Mouse (Mus musculus) left cerebral cortex, postnatal 36 days (tissue): ENCODE measurements around the gene Nudt16l1. TPM values are rescaled to one million over a fixed set of nuclear protein-coding genes. Genes with fewer than 3 reads are reported as not detected.

Experiments used
- DNase-seq, 2 experiments: peaks; one replicate each; pipeline ENCODE4 v3.0.0; 2021 to 2022; ENCODE audit warnings: low spot score in 2 of 2, mixed read lengths in 1 of 2
- intact Hi-C: fragments of 180-260 bp; cut with DNase I; formaldehyde crosslinking; loops from one replicate; pipeline ENCODE4 v1.15.1; 2025
- total RNA-seq, 2 experiments: library from RNA; stranded (reverse); gene quantifications; 2 replicates each; pipeline ENCODE4 v1.2.3; 2021

Nudt16l1 gene
- total RNA-seq, 2 experiments from 2014 or later: 70.6 to 77.8 TPM

DNA sequence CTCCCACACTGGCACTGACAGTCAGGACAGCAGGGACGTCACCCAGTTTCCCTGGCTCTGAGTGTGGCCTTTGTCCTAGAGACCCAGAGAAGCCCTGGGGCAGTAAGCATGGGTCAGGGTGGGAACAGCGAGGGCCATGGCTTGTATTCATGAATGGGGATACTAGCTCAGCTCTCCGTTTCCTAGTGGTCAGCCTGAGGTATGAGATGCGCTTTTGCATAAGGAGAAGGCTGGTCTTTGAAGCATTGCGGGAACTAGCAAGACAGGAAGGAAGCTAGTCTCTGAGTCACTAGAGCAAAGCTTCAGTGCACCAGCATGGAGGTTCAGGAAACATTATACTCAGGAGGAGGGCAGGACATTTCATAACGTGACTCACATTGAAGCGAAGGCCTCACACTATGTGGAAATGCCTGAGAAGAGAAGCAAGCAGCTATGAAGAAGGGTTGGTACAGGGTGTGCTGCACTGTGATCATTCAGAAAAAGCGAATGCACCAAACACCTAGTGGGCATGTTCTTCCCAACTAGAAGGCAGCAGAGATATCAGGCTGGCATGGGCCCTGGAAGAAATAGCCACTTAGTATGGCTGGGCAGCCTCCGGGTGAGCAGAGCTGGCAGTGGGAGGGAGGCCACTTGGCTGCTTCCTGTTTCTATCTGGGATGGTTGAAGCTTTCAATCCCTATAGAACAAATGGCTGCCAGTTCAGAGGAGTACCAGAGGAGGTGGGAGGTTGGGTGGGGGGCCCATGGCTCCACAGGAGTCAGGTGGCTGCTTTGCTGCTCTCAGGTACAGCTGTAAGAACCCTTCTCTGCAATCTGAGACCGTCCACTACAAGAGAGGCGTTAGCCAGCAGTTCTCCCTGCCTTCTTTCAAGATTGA lies 25.4 kb upstream of the Nudt16l1 start:
- DNase-seq: no peak
- intact Hi-C loops: loop anchor here (2.0 kb wide), 2 partner anchors 26 to 34 kb away; partner anchors contain the start of gene Mgrn1

DNA sequence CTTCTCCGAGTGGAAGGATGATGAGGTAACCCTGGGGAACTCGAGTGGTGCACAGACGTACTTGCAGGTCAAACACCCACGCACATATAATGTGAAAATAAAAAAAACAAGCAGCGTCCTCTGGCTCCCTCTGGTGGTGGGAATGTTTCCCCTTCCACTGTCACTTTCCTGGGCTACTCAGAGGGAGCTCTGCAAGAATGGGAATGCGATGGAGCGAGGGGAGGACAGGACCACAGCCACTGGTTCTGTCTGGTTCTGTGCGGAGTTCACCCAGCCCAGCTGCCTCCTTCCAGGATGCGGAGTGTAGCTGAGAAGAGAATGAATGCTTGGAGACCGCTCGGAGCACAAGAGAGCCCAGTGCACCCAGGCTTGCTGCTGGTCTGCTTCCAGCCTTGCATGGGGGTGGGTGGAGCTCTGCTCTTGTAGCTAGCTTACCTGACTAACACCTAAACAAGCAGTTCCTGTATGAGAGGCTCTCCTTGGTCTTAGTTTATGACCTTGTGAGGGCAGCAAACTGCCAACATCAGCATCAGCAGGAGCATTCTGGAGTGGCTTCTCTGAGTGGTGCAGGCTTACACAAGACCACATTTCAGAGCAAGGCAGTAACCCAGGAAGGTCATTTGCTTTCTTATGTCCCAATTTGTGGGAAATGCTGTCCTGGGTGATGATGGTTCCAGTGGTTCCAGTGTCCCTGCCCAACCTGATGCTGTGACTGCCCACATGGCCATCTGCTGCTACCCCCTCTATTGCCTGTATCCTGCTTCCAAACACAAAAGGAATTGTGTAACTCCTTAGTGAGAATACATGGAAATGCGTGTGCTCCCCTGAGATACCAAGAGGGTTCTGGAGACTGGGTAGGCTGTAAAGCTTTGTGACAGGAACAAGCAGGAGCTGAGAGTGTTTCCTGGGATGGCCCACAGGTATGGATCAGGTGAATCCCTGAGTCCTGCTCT lies 24.5 kb upstream of the Nudt16l1 start:
- intact Hi-C loops: loop anchor here (2.0 kb wide), 2 partner anchors 27 to 35 kb away; partner anchors contain the start of gene Mgrn1
- DNase-seq: peak; percentile 83 to 90

- no peak for DNase-seq
- intact Hi-C loops: no loop called here
Observed at GRCm38 (mm10) chr16:4915931-4916330, 22.6 kb upstream of the Nudt16l1 start.

GRCm38 (mm10) chr16:4916608-4917007 lies 22.0 kb upstream of the Nudt16l1 start:
- intact Hi-C loops: no loop called here
- DNase-seq: no peak

DNA sequence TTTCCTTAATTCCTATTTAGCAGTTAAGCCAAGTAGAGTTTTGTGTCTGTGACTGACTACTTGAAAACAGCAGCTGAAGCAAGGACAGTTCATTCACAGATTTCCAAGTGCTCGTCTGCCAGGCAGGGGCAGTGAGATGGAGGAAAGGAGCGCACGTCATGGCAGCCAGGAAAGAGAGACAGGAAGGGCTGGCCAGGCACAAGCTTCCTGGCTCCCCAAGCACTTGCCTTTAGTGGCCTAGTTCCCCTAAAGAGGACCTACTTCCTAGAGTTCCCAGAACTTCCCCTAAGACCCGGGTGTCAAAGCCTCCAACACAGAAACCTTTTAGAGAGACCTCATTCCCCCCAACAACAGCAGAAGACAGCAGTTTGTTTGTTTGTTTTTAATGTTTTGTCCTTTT lies 18.0 kb upstream of the Nudt16l1 start:
- no peak for DNase-seq
- intact Hi-C loops: no loop called here

GRCm38 (mm10) chr16:4922481-4922880 lies 16.1 kb upstream of the Nudt16l1 start:
- DNase-seq: peak in 1 of 2 experiments; percentile 46
- intact Hi-C loops: no loop called here

DNA sequence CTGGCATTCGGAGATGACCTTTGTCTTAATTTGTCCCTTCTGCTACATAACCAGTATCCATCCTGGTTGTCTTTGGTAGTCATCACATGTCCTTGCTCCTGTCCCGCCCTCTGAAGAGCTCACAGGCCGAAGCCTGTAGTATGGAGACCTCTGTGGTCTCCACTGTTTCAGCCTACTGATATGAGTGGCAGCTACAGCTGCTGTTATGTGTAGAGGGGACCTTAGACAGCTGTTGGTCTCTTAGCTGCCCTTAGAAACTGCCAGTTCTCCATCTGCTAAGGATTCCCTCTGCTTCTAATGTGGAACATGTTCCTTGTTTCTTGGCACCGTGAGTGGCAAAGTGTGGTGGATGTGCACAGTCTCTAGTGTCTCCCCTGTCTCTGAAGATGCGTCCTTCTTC lies 14.6 kb upstream of the Nudt16l1 start:
- DNase-seq: no peak
- intact Hi-C loops: no loop called here

DNA sequence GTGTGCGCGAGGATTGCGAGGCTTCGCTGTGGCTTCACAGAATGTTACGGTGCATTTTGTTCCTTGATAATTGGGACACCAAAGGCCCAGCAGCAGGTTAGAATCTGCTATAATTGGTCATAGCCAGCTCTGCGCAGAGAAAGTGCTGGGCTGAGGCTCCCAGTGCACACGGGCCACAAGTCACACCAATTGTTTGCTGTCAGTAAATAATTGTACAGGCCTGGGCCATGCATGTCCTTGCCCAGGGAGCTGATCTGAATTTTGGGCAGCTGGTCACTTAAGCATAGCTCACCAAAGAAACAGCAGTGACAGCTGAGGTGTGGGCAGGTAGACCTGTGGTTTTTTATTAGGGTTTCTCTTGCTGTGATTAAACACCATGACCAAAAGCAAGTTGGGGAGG lies 10.6 kb upstream of the Nudt16l1 start:
- no peak for DNase-seq
- intact Hi-C loops: no loop called here

GRCm38 (mm10) chr16:4928474-4928873 lies 10.1 kb upstream of the Nudt16l1 start:
- DNase-seq: no peak
- intact Hi-C loops: no loop called here

DNA sequence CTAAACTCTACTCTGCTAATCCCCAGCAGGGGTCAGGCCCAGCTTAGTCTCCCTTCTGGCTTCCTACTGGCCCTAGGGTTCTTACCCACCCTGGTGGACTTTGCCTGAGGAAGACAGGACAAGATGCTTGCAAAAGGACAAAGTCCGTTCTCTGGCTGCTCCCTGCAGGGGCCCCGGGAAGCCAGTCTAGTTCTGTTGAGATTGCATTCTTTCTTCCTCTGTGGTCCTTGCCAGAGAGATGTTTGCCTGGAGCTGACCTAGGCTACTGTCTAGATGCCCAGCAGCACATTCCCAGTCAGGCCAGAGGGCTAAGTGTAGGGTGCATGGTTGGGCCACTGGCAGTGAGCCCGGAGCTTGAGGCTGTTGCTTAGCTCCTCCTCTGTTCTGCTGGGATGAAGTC lies 6.1 kb upstream of the Nudt16l1 start:
- DNase-seq: no peak
- intact Hi-C loops: no loop called here

GRCm38 (mm10) chr16:4935430-4935829 lies 3.1 kb upstream of the Nudt16l1 start:
- intact Hi-C loops: no loop called here
- no peak for DNase-seq

GRCm38 (mm10) chr16:4935931-4936703 lies 2.4 kb upstream of the Nudt16l1 start:
- intact Hi-C loops: no loop called here
- peak; percentile 39 to 41 for DNase-seq

DNA sequence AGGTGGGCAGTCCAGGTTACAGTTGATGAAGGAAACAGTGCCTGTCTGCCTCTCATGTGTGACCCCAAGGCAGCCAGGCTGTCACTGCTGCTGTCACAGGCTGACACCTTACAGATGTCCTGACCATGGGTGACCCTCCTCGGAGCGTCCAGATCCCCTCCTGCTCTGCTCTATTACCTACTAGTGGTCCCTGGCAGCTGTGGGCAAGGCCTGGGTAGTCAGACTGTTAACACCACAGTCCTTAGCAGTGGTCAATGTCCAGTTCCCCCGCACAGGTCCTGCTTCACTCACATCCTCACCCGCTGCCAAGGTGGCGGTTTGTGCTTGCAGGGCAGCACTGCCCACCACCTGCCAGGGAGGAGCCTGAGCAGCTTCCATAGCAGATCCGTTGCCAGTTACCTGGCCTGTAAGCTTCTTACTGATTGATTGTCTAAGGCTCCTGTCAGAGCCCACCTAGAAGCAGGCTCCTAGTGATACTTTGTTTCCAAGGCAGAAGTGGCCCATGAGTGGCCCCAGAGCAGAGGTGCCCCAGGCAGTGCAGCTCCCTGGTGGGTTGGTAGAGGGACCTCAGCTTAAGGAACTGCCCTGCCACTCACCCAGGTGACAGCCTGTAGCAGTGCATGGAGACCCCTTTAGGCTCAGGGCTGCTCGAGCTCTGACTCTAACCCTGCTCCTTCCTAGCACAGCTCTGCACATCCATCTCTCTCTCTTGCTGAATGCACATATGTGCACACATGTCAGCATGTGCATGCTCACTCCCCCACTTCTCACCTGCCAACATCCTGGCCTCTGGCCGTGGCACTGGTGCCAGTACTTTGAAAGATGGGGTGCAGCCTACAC lies 990 bp upstream of the Nudt16l1 start:
- intact Hi-C loops: no loop called here
- DNase-seq: no peak

DNA sequence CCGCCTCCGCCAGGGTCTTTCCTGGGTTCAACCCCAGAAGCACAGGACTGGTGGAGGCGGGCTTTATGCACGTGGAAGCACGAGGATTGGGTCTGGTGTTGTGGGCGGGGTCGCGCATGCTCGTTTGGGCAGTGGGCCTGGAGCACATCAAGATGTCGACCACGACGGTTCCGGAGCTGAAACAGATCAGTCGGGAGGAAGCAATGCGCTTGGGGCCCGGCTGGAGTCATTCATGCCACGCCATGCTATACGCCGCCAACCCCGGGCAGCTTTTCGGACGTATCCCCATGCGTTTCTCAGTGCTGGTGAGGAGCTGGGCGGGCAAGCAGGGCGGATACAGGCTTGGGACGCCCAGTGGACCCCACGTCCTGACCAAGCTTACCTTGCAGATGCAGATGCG lies 428 bp downstream of the Nudt16l1 start:
- peak; percentile 93 to 94 for DNase-seq
- intact Hi-C loops: no loop called here

DNA sequence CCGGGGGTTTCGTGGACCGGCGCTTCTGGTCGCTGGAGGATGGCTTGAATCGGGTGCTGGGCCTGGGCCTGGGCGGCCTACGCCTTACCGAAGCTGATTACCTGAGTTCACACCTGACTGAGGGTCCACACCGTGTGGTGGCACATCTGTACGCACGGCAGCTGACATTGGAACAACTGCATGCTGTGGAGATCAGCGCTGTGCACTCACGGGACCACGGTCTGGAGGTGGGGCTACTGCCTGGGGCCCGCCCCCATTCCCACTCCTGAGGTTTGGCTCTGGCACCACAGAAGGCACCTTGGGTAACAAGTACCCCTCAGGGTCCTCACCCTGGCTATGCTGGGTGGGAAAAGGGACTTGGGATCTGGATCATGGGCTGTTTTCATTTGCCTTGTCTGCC lies 851 bp downstream of the Nudt16l1 start:
- DNase-seq: peak in 1 of 2 experiments; percentile 58

DNA sequence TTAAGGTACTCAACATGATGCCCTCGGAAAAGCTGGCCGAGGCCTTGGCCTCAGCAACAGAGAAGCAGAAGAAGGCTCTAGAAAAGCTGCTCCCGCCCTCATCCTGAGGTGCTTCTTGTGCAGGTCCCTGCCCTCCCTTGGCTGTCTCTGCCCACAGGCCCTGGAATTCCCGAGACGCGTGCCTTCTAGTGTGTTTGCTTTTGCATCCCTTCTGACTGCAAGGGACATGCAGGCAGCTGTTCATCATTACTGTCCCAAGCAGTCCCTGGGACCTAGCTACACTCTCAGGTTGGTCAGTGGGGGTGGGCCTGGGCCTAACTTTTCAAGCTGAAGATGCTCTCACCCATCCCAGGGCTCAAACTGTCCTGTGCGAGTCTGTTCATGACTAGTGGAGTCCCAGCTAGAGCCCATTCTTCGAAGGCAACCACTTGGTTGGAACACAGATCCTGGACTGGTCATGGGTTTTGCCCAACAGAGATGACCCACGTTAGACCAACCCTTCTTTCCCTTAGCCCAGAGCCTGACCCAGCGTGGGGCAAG lies 1.8 kb downstream of the Nudt16l1 start:
- no peak for DNase-seq
- intact Hi-C loops: no loop called here

More for the DNA sequence above, 851 bp downstream of the Nudt16l1 start:
- intact Hi-C loops: no loop called here

GRCm38 (mm10) chr16:4941016-4941415 lies 2.5 kb downstream of the Nudt16l1 start:
- intact Hi-C loops: no loop called here
- no peak for DNase-seq

DNA sequence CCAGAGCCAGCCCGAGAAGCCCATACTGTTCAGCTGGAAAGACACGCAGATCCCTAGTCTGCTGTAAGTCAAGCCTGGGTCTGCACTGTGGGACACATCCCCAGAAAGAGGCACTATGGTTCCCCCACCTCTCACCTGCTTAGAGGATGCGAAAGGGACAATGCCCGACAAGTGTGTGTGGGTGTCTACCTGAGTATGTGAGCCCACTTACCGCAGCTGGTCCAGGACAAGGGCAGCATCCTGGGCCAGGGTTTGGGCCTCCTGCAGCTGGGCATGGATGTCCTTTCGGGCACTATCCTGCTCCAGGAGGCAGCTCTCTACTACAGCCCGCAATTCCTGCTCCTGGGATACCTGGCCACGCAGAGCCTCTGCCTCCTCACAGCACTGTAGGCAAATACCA lies 4.3 kb downstream of the Nudt16l1 start:
- intact Hi-C loops: no loop called here
- no peak for DNase-seq
